In the genomic region with DNA sequence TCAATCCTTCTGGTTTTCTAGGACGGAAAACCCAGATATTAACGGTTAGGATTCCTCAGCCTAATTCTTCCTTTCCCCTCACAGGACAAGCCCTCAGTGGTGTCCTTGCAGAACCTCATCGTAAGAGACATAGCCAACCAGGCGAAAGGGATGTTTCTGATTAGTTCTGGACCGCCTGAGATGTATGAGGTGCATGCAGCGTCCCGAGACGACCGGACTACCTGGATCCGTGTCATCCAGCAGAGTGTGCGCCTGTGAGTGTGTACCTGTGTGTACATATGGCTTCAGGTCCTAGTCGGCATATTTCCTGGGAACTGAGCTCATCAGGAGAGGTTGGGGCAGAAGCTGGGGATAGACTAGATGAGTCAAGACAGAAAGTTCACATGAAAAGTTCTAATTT, we compare ENCODE assay signal across 20 mouse cellular contexts. TPM values are rescaled to one million over a fixed set of nuclear protein-coding genes. Genes with fewer than 3 reads are reported as not detected.
A peak's percentile ranks its signal among the peaks of the same experiment; 100 is the strongest.
DNase-seq lines count a peak whose midpoint lies in the region; ATAC-seq and TF ChIP-seq lines count a peak whose summit lies in the region.
"Had no signal": no experiment of that assay in that cellular context is flagged by ENCODE, and none has a peak within 500 bp of the region (broad histone marks: within the 10 kb centered on the region; RNA-seq: fewer than 3 reads in every experiment).

No protein-coding gene starts in this region.

- no peak overlapping the region for H3K27ac ChIP-seq in heart, embryonic 11.5 days (ENCODE audit: low read depth, low read length)

- 91% methylated on average over 12 of the region's 12 CpGs for WGBS in heart, embryonic 11.5 days (ENCODE audit: insufficient replicate concordance)

- no peaks in the 10 kb centered on the region for H3K27me3 ChIP-seq in heart, embryonic 11.5 days (ENCODE audit: control insufficient read depth, insufficient read depth, low read length)
- no peaks in the 10 kb centered on the region for H3K27me3 ChIP-seq in myocyte (ENCODE audit: control insufficient read depth, insufficient read depth, insufficient read length)
- H3K27me3 ChIP-seq: CH12.LX, Patski had no signal

- H3K9ac ChIP-seq in heart, embryonic 11.5 days (ENCODE audit: low read depth, low read length) = no peak overlapping the region

- no peak overlapping the region for H3ac ChIP-seq in myocyte (ENCODE audit: control insufficient read depth, insufficient read length)

- peaks cover 10% of the 10 kb centered on the region for H3K4me1 ChIP-seq in heart, embryonic 11.5 days (ENCODE audit: control insufficient read depth, insufficient read depth, low read length)

- H3K9me3 ChIP-seq in heart, embryonic 11.5 days (replicated peaks; ENCODE audit: control insufficient read depth, low read length) = no peaks in the 10 kb centered on the region
- H3K9me3 ChIP-seq: G1E had no signal

- peak; percentile 61 for TF ChIP-seq POLR2A in myocyte (IDR thresholded peaks at IDR 0.05; ENCODE audit: insufficient read length, low read depth)

- H3K36me3 ChIP-seq in heart, embryonic 11.5 days (ENCODE audit: control insufficient read depth, insufficient read depth, low read length) = peaks cover 77% of the 10 kb centered on the region
- peaks cover 95% of the 10 kb centered on the region for H3K36me3 ChIP-seq in myocyte (ENCODE audit: control insufficient read depth, insufficient read depth)

- peak; percentile 87 for DNase-seq in heart, adult 11 months
- DNase-seq: adrenal gland, adult 2 months; adrenal gland, adult 8-10 months; adrenal gland, postnatal 10 days; adrenal gland, postnatal 14 days; adrenal gland, postnatal 25 days; adrenal gland, postnatal 36 days; B cell, adult 2 months; cerebellum, adult 11 months; cerebellum, adult 11-12 months; cerebellum, adult 18-20 months; cerebellum, adult 2 months had no signal

- no peak for ATAC-seq in heart, embryonic 11.5 days (replicated peaks; ENCODE audit: insufficient number of reproducible peaks, low FRiP score, low TSS enrichment)
- no peak for ATAC-seq in CD4-positive, CD25-positive, alpha-beta regulatory T cell, adult 4 months
- ATAC-seq: activated CD4-positive, CD25-positive, alpha-beta regulatory T cell, adult 4 months; Patski had no signal

- H3K4me2 ChIP-seq in heart, embryonic 11.5 days = no peak overlapping the region
- H3K4me2 ChIP-seq in myocyte (ENCODE audit: low read depth) = no peak overlapping the region

- H3K4me3 ChIP-seq in heart, embryonic 11.5 days (ENCODE audit: low read depth, low read length) = no peak overlapping the region
- no peak overlapping the region for H3K4me3 ChIP-seq in myocyte

- H3K79me2 ChIP-seq in myocyte (ENCODE audit: control insufficient read depth, insufficient read depth) = peaks cover 19% of the 10 kb centered on the region

TF ChIP-seq in myocyte, 11 proteins besides CTCF, POLR2A, EP300 and RAD21:
- no peak for TF ChIP-seq CEBPB (IDR thresholded peaks at IDR 0.05; ENCODE audit: insufficient read depth, poor library complexity, severe bottlenecking)
- no peak for TF ChIP-seq MYOG (IDR thresholded peaks at IDR 0.05; ENCODE audit: control insufficient read depth in 1 of 3, insufficient read depth in 1 of 3, insufficient read length in 2 of 3, low read depth in 2 of 3)
- TF ChIP-seq POLR2AphosphoS2 (IDR thresholded peaks at IDR 0.05; ENCODE audit: insufficient read length, low read depth) = peak; percentile 72

RNA-seq across cellular contexts. Expression of a gene that starts 13.7 kb away (rescaled TPM):
- not detected in 2 replicates for polyA plus RNA-seq in heart, embryonic 11.5 days (2014; fragmentation: Nextera tagmentation; extraction: Ambion mirVana)
- polyA plus RNA-seq in myocyte (2012; fragmentation: generic; extraction: Trizol) = not detected
- polyA plus RNA-seq in CD4-positive, CD25-positive, alpha-beta regulatory T cell, adult 4 months (2017; shearing (Covaris generic)) = under 1 TPM in 1 of 2 experiments, not detected in 1; 0.26 TPM
- polyA plus RNA-seq: activated CD4-positive, CD25-positive, alpha-beta regulatory T cell, adult 4 months; adrenal gland, adult 2 months; brain, embryonic 14.5 days; cerebellum, adult 2 months; G1E; Patski had no signal

RNA-seq across cellular contexts. Expression of a gene that starts 33.5 kb away (rescaled TPM):
- 91.4 and 102 TPM in 2 replicates for polyA plus RNA-seq in heart, embryonic 11.5 days (2014; fragmentation: Nextera tagmentation; extraction: Ambion mirVana)
- polyA plus RNA-seq in myocyte (2012; fragmentation: generic; extraction: Trizol) = 361 TPM
- polyA plus RNA-seq in CD4-positive, CD25-positive, alpha-beta regulatory T cell, adult 4 months (2017; shearing (Covaris generic)) = 10 to 100 TPM; 36.5 to 48.6 TPM

RNA-seq across cellular contexts. Expression of a gene that starts 46.4 kb away (rescaled TPM):
- polyA plus RNA-seq in heart, embryonic 11.5 days (2014; fragmentation: Nextera tagmentation; extraction: Ambion mirVana) = 68.2 and 69.8 TPM in 2 replicates
- 17.2 TPM for polyA plus RNA-seq in myocyte (2012; fragmentation: generic; extraction: Trizol)
- 10 to 100 TPM; 49.8 to 50.2 TPM for polyA plus RNA-seq in CD4-positive, CD25-positive, alpha-beta regulatory T cell, adult 4 months (2017; shearing (Covaris generic))
